Mouse (Mus musculus) cerebellum, postnatal 10 days (tissue): ENCODE results near the gene Mlec.
"Not testable (repeated sequence)": the region's sequence is repeated elsewhere in the genome, so short reads cannot be mapped to it uniquely, and the experiment has no call there.

Experiments
- DNase-seq, 2 experiments: peaks; one replicate each; pipeline ENCODE4 v3.0.0; 2021; ENCODE audit warnings: mixed read lengths in 2 of 2

The Mlec gene

DNA sequence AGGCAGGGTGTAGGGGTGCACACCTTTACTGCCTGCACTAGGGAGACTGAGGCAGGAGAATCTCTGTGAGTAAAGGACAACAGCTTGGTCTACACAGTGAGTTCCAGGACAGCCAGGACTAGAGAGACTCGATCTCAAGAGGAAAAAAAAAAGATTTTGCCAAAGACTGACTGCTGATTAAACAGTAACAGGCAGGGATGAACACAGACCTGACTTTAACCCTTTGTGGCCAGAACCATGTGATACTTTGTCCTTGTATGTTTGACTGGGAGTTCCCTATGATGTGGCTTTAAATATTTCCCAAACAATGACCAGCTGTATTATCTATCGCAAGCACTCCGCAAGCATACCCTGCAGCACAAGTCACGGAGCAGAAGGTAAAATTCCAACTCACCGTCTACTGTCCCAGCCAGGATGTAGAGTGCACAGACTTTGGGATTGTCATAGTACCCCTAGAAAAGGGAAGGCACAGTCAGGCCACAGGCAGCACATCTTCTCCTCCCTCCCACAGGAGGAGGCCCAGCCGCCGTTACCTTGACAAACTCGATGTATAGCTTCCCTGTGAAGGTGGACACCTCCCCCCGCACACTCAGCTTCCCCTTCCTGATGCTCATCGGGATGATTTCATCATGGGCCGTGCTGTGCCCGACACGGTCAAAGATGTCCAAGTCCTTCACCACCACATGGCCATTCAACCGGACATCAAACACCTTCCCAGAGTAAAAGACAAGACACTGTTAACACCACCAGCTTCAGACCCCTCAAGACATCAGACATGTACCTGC lies 8.1 kb downstream of the Mlec start:
- DNase-seq: no peak

DNA sequence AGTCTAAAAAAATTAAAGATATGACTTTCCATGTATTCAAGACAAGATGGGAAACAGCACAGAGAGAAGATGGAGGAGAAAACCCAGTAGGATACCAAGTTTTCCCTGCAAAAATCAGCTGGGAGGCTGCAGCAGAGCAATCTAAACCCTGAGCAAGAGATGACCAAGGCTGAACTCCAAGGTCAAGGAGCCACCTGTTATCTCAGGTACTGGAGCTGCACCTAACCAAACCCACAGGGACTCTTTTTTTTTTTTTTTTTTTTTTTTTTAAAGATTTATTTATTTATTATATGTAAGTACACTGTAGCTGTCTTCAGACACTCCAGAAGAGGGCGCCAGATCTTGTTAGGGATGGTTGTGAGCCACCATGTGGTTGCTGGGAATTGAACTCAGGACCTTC lies 9.1 kb downstream of the Mlec start:
- not testable (repeated sequence) for DNase-seq

- no peak for DNase-seq
Measured at GRCm38 (mm10) chr5:115148378-115148777, 9.6 kb downstream of the Mlec start.

DNA sequence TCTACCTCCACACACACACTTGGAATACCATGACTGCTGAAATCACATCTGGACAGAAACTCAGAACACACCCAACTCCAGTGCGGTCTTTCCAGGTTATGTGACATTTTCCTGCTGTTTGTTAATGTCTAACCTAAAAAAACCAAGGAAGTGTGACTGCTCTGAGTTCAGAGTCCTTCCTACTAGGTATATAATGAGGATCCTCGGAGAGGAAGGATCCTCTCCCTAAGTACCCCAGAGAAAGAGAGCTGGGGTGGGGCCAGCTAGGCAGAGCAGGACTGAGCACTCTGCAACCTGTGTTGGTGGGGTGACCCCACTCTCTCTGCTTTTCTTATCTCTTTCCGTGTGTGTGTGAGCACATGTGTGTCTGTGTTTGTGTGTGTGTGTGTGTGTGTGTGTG lies 10.6 kb downstream of the Mlec start:
- DNase-seq: no peak

DNA sequence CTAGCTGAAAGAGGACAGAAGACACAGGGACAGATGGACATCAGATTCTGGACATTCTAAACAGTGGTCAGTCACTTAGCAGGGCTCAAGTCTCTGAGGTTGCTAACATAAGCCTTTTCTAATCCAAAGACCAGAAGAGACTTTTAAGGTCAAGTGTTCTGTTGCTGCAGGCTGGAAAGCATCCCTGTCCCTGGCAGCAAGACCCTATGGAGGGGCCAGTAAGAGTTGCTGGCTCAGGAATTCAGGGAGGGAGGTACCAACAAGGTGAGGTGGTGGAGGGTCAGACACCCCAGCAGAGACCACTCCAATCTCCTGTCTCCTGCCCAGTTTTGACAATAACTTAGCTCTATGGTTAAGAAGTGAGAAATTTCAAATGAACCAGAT lies 11.2 kb downstream of the Mlec start:
- DNase-seq: no peak

DNA sequence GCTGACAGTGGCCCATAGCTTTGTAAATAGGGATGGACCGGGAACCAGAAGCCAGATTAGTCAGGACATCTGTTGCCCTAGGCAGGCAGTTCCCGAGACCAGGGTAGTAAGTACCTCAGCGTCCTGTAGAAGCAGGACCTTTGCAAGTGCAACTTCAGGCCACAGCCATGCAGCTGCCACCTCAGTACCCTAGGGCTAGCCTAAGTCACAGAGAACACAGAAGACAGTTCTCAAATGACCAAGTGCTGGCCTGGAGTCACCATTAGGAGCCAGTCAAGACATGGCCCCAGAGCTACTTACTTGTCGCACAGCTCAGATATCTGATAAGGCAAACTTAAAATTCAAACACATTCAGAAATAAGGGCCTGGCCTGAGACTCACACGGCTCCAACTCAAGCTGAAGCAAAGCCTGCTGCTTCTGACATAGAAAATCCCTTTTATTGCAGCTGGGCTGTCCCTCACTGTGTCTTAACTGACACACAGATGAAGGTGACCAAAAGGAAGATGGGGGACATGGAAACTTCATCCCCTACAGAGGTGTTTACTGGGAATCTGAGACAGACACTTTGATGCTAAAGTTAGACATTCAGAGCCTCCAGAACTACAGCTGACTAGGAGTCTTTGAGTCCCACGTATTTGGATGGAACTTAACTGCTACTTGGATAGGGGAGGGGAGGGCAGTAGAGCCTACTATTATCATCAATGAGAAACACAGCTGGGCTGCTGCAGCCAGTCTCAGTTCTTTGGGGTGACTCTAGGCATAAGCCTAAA lies 11.8 kb downstream of the Mlec start:
- DNase-seq: no peak

DNA sequence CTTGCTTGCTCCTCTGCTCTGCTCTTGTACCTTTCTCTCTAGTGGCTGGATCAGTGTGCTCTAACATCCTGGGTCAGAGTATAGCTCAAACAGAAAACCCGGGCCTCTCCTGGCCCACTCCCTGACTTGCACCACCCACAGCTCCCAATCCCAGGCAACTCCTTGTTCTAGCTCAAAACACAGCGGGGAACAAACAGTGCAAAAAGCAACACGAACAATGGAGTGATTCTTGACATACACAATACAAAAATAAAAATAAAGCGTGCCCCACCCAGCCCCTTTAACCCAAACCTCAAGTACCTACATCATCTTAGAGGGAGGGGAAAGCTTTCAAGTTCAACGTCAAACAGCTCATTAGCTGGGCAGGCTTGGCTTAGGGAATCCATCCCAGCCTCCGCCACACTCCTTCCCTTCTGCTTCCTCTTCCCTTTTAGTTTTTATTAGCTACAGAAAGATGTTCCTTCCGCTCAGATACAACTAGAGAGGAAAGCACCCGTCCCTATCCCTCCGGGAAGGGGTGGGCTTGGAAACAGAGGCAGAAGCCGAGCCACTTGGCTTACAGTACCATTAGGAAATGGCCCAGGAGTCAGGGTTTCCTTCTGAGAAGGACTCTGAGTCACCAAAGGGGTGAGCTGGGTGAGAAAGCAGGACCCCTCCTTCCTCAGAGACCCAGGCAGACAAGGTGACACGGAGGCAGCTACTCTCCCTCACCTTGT lies 12.6 kb downstream of the Mlec start:
- DNase-seq: no peak

GRCm38 (mm10) chr5:115144471-115144870 lies 13.5 kb downstream of the Mlec start:
- DNase-seq: no peak

DNA sequence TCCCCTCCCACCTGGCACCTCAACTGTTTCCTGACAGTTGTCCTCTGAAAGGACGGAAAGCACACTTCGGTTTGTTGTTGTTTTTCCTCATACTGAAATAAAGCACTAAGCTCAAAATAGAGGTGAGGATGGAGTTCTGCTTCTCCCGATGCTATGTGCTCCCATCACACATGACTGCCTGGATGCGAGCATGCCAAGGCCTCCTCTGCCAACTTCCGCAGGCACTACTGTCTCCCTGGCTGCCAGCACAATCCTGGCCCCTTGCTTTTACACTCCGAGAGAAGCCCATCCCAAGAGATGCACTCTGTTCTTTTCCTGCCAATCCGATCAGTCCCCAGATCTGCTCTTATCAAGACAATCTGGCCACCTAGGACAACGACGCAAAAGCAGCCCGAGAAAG lies 14.4 kb downstream of the Mlec start:
- DNase-seq: peak; percentile 87 to 89

- DNase-seq: no peak
Measured at GRCm38 (mm10) chr5:115142166-115142697, 15.7 kb downstream of the Mlec start.

GRCm38 (mm10) chr5:115140726-115141125 lies 17.3 kb downstream of the Mlec start:
- no peak for DNase-seq

GRCm38 (mm10) chr5:115139124-115139523 lies 18.9 kb downstream of the Mlec start:
- no peak for DNase-seq

- peak; percentile 94 to 96 for DNase-seq
Measured at GRCm38 (mm10) chr5:115134234-115135165, 23.5 kb downstream of the Mlec start, which contains the start of gene Unc119b. Gene Unc119b, minus strand, starts transcription at chr5:115134975.

- DNase-seq: no peak
Measured at GRCm38 (mm10) chr5:115133358-115134066, 24.5 kb downstream of the Mlec start.

DNA sequence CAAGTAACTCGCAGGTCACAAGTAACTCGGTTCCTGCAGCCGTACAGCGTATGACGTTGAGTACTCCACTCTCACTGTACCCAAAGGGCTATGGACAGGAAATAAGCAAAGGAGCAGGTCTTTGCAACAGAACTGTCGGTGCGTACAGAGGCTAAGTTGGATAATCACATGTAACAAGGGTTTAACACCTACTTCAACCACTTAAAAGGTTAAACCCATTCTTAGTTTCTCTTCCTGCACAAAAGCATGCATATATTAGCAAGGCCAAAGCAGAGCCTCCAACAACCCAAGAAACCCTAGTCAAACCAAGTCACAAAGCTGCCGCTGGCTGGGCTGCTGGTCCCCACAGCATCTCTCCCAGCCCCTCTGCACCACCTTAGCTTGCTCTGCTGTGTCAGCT lies 25.5 kb downstream of the Mlec start:
- no peak for DNase-seq

DNA sequence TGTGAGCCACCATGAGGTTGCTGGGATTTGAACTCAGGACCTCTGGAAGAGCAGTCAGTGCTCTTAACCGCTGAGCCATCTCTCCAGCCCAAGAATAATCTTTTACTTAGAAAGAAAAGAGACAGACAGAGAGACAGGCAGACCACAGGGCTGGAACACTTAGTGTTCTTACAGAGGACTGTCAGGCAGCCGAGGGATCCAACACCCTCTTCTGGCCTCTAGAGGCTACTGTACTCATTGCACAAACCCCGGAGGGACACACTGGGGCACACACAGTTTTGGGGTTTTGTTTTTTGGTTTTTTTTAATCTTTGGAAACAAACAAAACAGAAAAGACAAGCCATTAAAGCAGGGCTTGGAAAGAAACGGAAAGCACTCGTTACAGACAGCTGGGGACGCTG lies 28.7 kb downstream of the Mlec start:
- no peak for DNase-seq

DNA sequence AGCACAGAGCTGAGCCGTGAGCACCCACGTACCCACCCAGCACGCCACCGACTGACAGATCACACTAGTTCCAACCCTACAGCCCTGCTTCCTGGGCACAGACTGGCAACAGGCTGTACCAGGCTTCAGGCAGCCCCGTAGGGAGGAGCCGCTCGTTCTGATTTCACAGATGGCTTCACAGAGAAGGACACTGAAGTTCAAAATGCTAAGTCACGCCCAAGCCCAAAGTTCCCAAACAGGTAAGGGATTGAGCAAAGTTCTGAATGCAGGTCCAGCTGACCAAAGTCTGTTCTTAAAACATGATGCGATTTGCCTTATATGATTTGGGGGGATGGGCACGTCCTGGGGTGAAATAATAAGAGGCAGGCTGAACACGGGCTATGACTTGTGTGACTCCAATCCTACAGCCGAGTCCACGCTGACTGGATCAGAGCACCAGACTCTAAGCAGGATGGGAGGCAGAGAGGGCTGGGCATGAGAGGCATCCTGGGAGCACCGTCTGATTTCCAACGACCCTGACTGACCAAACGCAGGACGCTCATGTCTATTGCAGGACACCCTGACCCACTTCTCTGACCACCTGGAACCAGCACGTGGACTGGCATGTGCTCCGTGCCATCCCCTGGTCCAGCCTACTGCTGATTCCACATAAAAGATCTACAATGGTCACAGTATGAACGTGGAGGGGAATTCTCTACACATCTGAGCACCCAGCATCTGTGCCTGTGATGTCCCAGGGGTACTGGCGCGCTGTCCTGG lies 30.4 kb downstream of the Mlec start:
- DNase-seq: no peak

GRCm38 (mm10) chr5:115126578-115127312 lies 31.2 kb downstream of the Mlec start:
- DNase-seq: peak in 1 of 2 experiments; percentile 19

- DNase-seq: peak; percentile 93 to 94
Measured at GRCm38 (mm10) chr5:115125211-115125871, 32.6 kb downstream of the Mlec start.
